Mouse (Mus musculus) hindbrain, postnatal 0 days (tissue): Measurements from ENCODE around the gene 4933424G06Rik. TPM values are rescaled to one million over a fixed set of nuclear protein-coding genes. Genes with fewer than 3 reads are reported as not detected.

Experiments
- ATAC-seq: fragments of 200-750 bp; cut with Nextera tagmentation; 2 replicates; pipeline ENCODE4 v1.8.0; 2017; ENCODE audit warnings: mild to moderate bottlenecking, moderate TSS enrichment, moderate library complexity
- DNase-seq: peaks from one replicate; pipeline ENCODE4 v3.0.0-alpha.2; 2015; ENCODE audit warnings: low spot score
- H3K27ac ChIP-seq: fragments of 300-500 bp; sonication (generic); 2 replicates; pipeline ENCODE4 v1.5.1; 2014; ENCODE audit warnings: mild to moderate bottlenecking
- H3K27me3 ChIP-seq: fragments of 300-500 bp; sonication (generic); 2 replicates; pipeline ENCODE4 v1.6.1; 2014; ENCODE audit warnings: low read length, mixed read lengths; ENCODE audit not compliant: insufficient read depth
- H3K36me3 ChIP-seq: fragments of 300-500 bp; sonication (generic); 2 replicates; pipeline ENCODE4 v1.6.1; 2014; ENCODE audit warnings: low read length, mixed read lengths; ENCODE audit not compliant: insufficient read depth
- H3K4me1 ChIP-seq: fragments of 300-500 bp; sonication (generic); 2 replicates; pipeline ENCODE4 v1.6.1; 2014; ENCODE audit warnings: antibody characterized with exemption, low read length, mixed read lengths; ENCODE audit not compliant: insufficient read depth
- H3K4me2 ChIP-seq: fragments of 300-500 bp; sonication (generic); 2 replicates; pipeline ENCODE4 v1.6.1; 2014; ENCODE audit warnings: low read depth, mild to moderate bottlenecking, low read length, moderate library complexity, mixed read lengths
- H3K4me3 ChIP-seq: fragments of 300-500 bp; sonication (generic); 2 replicates; pipeline ENCODE4 v1.5.1; 2014; ENCODE audit warnings: low read length
- H3K9ac ChIP-seq: fragments of 300-500 bp; sonication (generic); replicated peaks from 2 replicates; pipeline ENCODE4 v1.6.1; 2014; ENCODE audit warnings: mild to moderate bottlenecking, low read length, moderate library complexity, mixed read lengths
- H3K9me3 ChIP-seq: fragments of 300-500 bp; sonication (generic); 2 replicates; pipeline ENCODE4 v1.6.1; 2016; ENCODE audit warnings: low read length, mixed read lengths
- CTCF ChIP-seq: IDR thresholded peaks from 2 replicates; pipeline ENCODE4 v1.5.1; 2016; ENCODE audit warnings: antibody characterized with exemption, control low read depth, low read depth
- WGBS: fragments of 180-500 bp; shearing (Covaris S2); extraction: QIAGEN DNeasy Blood & Tissue Kit; methylation state at CpG from one replicate; pipeline ENCODE4 v1.1.7; 2014; 5-methylcytosine and 5-hydroxymethylcytosine counted together
- polyA plus RNA-seq: library from polyadenylated mRNA; unstranded; fragments of >200 nt; fragmentation: Nextera tagmentation; extraction: Ambion mirVana; gene quantifications from 2 replicates; pipeline ENCODE4 v1.2.1, GENCODE M21; 2015
- total RNA-seq: library from RNA; depleted of rRNA; stranded (reverse); fragments of >200 nt; gene quantifications from 2 replicates; pipeline ENCODE4 v1.2.3, GENCODE M21; 2014

Gene 4933424G06Rik
- total and polyA plus RNA-seq, 2 experiments from 2014 or later, result 0.89 TPM; not detected in 1

DNA sequence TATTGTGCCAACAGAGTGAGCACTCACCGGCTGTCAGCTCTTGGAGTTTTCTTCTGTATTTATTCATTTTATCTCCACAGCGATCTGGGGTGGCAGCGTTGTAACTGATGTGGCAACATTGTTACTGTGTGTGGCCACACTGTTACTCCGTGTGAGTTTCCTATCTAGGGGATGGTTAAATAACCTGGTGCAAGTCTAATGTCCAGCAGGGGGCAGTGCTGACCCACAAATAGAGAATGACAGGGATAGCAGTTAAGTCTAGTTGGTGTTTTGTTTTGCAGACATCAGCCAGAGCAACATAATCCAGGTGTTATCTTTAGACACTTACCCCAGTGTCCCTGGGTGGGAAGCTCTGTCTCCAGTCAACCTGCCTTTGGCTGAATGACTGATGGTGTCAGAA is 27.4 kb downstream of the 4933424G06Rik start:
- 10% methylated on average over 4 of the region's 4 CpGs for WGBS

DNA sequence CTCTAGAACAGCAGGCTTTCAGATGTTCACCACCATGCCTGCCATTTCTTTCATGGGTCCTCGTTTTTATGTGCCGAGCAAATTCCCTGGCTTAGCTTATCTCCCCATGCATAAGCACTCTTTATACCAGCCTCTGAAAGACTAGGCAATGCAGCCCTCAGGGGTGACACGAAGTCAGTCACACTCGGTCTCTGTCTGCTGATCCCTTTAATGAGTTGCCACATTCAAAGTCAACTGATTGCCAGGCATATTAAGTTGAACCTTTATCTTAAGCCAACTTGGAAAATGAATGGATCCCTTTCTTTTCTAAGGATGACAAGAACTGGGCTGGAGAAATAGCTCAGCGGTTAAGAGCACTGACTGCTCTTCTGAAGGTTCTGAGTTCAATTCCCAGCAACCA is 29.3 kb downstream of the 4933424G06Rik start:
- H3K4me3 ChIP-seq, result no peak overlapping the region
- H3K4me1 ChIP-seq, result peaks cover 4% of the 10 kb centered on the region
- ATAC-seq (no peak), DNase-seq (no peak)
- WGBS, result 64% methylated on average over 5 of the region's 5 CpGs
- H3K27ac ChIP-seq, result no peak overlapping the region
- TF ChIP-seq CTCF, result no peak
- no peak overlapping the region for H3K9ac ChIP-seq
- H3K27me3 ChIP-seq, result no peaks in the 10 kb centered on the region; the same call in 1 of the 2 replicates
- no peaks in the 10 kb centered on the region for H3K9me3 ChIP-seq
- H3K4me2 ChIP-seq, result no peak overlapping the region
- no peaks in the 10 kb centered on the region for H3K36me3 ChIP-seq

More for the DNA sequence above, 27.4 kb downstream of the 4933424G06Rik start:
- Histone ChIP-seq H3K9me3 (no peaks in the 10 kb centered on the region), H3K9ac (no peak overlapping the region), H3K4me2 (no peak overlapping the region), H3K27ac (no peak overlapping the region), H3K4me3 (no peak overlapping the region), H3K4me1 (no peaks in the 10 kb centered on the region), H3K27me3 (no peaks in the 10 kb centered on the region; the same call in 1 of the 2 replicates), H3K36me3 (no peaks in the 10 kb centered on the region)
- TF ChIP-seq CTCF, result peak; percentile 91
- ATAC-seq, result peak; percentile 76
- peak; percentile 93 for DNase-seq

DNA sequence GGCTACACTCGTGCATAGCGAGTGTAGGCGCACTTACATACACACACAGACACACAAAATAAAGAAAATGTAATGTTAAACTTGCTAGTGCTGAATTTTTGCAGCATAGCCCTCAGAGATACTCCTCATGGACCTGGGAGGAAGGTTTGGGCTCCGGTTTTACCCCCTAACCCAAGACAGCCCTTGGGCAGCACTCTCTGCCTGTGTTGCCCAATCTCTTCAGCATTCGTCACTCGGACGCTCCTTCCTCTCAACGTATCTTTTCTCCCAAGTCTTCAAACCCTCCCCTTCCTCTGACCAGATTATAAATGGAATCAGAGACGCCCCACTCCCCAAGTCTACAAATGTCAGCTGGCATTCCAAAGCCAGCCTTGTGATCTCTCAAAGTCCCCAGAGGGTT is 33.1 kb downstream of the 4933424G06Rik start:
- Histone ChIP-seq H3K27me3 (no peaks in the 10 kb centered on the region; the same call in 1 of the 2 replicates), H3K4me3 (no peak overlapping the region), H3K9me3 (no peaks in the 10 kb centered on the region), H3K4me2 (no peak overlapping the region), H3K36me3 (no peaks in the 10 kb centered on the region), H3K9ac (no peak overlapping the region), H3K27ac (no peak overlapping the region), H3K4me1 (peaks cover 7% of the 10 kb centered on the region)
- 77% methylated on average over 9 of the region's 9 CpGs for WGBS
- TF ChIP-seq CTCF, result no peak
- DNase-seq, result no peak
- no peak for ATAC-seq

DNA sequence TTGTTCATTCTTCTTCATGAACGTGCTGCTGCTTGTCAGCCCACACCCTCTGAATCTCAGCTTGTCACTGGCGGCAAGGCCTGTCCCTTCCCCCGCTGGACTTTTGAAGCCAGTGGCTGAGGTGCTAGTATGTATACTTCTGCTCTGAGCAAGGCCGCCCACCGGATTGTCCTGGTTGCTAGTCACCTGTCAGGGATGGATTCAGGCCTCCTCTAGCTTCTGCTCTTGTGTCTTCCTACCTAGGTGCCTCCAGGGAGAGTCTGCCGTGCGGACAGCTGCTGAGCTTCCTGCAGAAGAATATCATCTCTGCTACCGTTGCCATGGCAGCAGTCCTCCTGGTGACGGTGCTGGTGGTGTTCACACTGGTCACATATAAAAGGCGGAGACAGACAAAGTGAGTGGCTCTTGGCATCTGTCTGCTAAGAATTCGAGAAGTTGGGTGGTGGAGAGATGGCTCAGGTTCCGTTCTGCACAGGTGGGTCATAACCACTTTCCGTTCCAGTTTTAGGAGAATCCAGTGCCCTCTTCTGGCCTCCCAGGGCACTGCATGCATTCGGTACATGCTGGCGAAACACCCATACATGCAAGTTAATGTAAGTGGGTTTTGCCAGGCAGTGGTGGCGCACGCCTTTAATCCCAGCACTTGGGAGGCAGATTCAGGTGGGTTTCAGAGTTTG is 34.5 kb downstream of the 4933424G06Rik start:
- DNase-seq (peak; percentile 86), ATAC-seq (peak; percentile 86)
- Histone ChIP-seq H3K9me3 (no peaks in the 10 kb centered on the region), H3K36me3 (no peaks in the 10 kb centered on the region), H3K27ac (peak overlapping the region; percentile 60), H3K27me3 (no peaks in the 10 kb centered on the region; the same call in 1 of the 2 replicates), H3K4me2 (peak overlapping the region; percentile 52), H3K9ac (no peak overlapping the region), H3K4me3 (peak overlapping the region; percentile 23; the same call in 1 of the 2 replicates), H3K4me1 (peaks cover 7% of the 10 kb centered on the region)
- WGBS, result 14% methylated on average over 17 of the region's 17 CpGs
- peak; percentile 87 for TF ChIP-seq CTCF

DNA sequence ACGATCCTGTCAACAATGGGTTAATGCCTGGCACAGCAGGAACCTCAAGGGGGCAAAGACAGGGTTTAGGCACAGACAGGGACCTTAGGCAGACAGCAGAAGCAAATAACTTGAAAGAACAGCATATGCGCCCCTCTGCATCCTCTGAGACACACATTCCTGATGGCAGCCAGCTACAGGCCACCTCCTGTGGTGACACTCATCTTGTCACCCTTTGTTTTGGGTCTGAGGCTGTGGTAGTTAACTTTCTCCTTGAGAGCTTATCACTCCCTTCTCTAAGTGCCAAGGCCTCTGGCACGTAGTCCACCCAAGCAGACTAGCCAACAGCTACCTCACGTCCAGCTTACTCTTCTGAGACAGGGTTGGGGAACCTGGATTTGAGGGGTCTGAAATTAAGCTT is 35.7 kb downstream of the 4933424G06Rik start:
- Histone ChIP-seq H3K9me3 (no peaks in the 10 kb centered on the region), H3K4me3 (no peak overlapping the region), H3K27ac (no peak overlapping the region), H3K4me2 (no peak overlapping the region), H3K27me3 (no peaks in the 10 kb centered on the region; the same call in 1 of the 2 replicates), H3K4me1 (peaks cover 7% of the 10 kb centered on the region), H3K36me3 (no peaks in the 10 kb centered on the region), H3K9ac (no peak overlapping the region)
- TF ChIP-seq CTCF, result no peak
- 24% methylated on average over 4 of the region's 4 CpGs for WGBS
- DNase-seq (no peak), ATAC-seq (no peak)

DNA sequence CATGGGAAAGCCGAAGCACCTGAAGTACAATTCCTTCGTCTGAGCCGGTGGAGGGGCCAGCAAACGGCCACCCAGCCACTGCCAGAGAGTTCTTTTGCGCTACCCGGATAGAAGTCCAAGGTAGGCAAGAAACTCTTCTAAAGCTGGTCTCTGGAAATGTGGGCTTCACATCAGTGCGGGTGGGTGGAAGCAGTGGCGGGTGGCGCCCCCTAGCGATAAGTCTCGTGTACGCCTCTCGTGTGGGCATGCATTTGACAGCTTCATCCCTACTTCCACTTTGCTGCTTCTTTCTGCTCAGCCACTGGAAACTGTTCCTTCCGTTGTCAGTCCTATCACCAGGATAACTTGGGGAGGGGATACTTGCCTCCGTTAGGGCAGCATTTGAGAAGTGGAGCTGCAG is 36.5 kb downstream of the 4933424G06Rik start:
- Histone ChIP-seq H3K27me3 (no peaks in the 10 kb centered on the region), H3K27ac (no peak overlapping the region), H3K4me1 (peaks cover 7% of the 10 kb centered on the region), H3K9ac (no peak overlapping the region), H3K36me3 (no peaks in the 10 kb centered on the region), H3K9me3 (no peaks in the 10 kb centered on the region), H3K4me2 (no peak overlapping the region), H3K4me3 (no peak overlapping the region)
- DNase-seq, result peak; percentile 51
- 39% methylated on average over 15 of the region's 15 CpGs for WGBS
- 0 out of 2 replicates have a peak, but pooled peaks have one; percentile 16 for ATAC-seq
- peak; percentile 74 for TF ChIP-seq CTCF
